Mouse (Mus musculus) left cerebral cortex, postnatal 25 days (tissue): ENCODE measurements around the gene Slbp. TPM values are rescaled to one million over a fixed set of nuclear protein-coding genes. Genes with fewer than 3 reads are reported as not detected.
A peak's percentile ranks its signal among the peaks of the same experiment; 100 is the strongest.

Experiments used
- DNase-seq, 2 experiments: peaks; one replicate each; pipeline ENCODE4 v3.0.0; 2022; ENCODE audit warnings: low spot score in 2 of 2, mixed read lengths in 1 of 2
- intact Hi-C: fragments of 180-260 bp; cut with DNase I; formaldehyde crosslinking; loops from one replicate; pipeline ENCODE4 v1.15.1; 2025
- total RNA-seq, 2 experiments: library from RNA; stranded (reverse); gene quantifications; 2 replicates each; pipeline ENCODE4 v1.2.3; 2021

Gene Slbp
- total RNA-seq, 2 experiments from 2014 or later = 23.3 to 23.6 TPM

GRCm38 (mm10) chr5:33683897-33684652 is 31.7 kb upstream of the Slbp start:
- intact Hi-C loops = loop anchor here (1.0 to 5.0 kb wide), 2 partner anchors 54 to 273 kb away; no protein-coding TSS in a partner anchor

GRCm38 (mm10) chr5:33682963-33683362 is 30.6 kb upstream of the Slbp start:
- intact Hi-C loops = loop anchor here (5.0 kb wide), 1 partner anchor 274 kb away; no protein-coding TSS in a partner anchor
- DNase-seq = no peak

More at GRCm38 (mm10) chr5:33683897-33684652, 31.7 kb upstream of the Slbp start:
- DNase-seq = peak; percentile 51 to 57

- no peak for DNase-seq
- intact Hi-C loops = loop anchor here (5.0 kb wide), 1 partner anchor 276 kb away; no protein-coding TSS in a partner anchor
Observed at GRCm38 (mm10) chr5:33681611-33682388, 29.4 kb upstream of the Slbp start.

- intact Hi-C loops = loop anchor here (5.0 kb wide), 1 partner anchor 276 kb away; no protein-coding TSS in a partner anchor
Observed at GRCm38 (mm10) chr5:33681044-33681443, 28.7 kb upstream of the Slbp start.

GRCm38 (mm10) chr5:33678244-33678643 is 25.9 kb upstream of the Slbp start:
- intact Hi-C loops = no loop called here
- no peak for DNase-seq

More at GRCm38 (mm10) chr5:33681044-33681443, 28.7 kb upstream of the Slbp start:
- no peak for DNase-seq

GRCm38 (mm10) chr5:33675964-33676363 is 23.6 kb upstream of the Slbp start:
- DNase-seq = peak; percentile 43 to 63
- intact Hi-C loops = no loop called here

GRCm38 (mm10) chr5:33674439-33674838 is 22.1 kb upstream of the Slbp start:
- DNase-seq = peak; percentile 46 to 62
- intact Hi-C loops = no loop called here

- DNase-seq = no peak
Observed at GRCm38 (mm10) chr5:33671659-33672058, 19.3 kb upstream of the Slbp start.

GRCm38 (mm10) chr5:33668223-33668622 is 15.8 kb upstream of the Slbp start:
- intact Hi-C loops = no loop called here
- peak in 1 of 2 experiments; percentile 31 for DNase-seq

More at GRCm38 (mm10) chr5:33671659-33672058, 19.3 kb upstream of the Slbp start:
- intact Hi-C loops = no loop called here

- intact Hi-C loops = loop anchor here (5.0 kb wide), 1 partner anchor 279 kb away; the partner anchor contains the start of gene Nelfa
Observed at GRCm38 (mm10) chr5:33658664-33659050, 6.3 kb upstream of the Slbp start.

GRCm38 (mm10) chr5:33657787-33658663 is 5.7 kb upstream of the Slbp start, which contains the start of the genes Tacc3 and Tmem129:
Gene Tacc3 (plus strand): TSS chr5:33658128.
Gene Tmem129 (minus strand): TSS chr5:33658416.
- peak; percentile 99 to 100 for DNase-seq
- intact Hi-C loops = loop anchor here (2.0 to 5.0 kb wide), 2 partner anchors 125 to 279 kb away; partner anchors contain the start of genes Letm1 and Nelfa

More at GRCm38 (mm10) chr5:33658664-33659050, 6.3 kb upstream of the Slbp start:
- no peak for DNase-seq

GRCm38 (mm10) chr5:33657251-33657786 is 4.9 kb upstream of the Slbp start:
- DNase-seq = no peak
- intact Hi-C loops = loop anchor here (2.0 to 5.0 kb wide), 2 partner anchors 125 to 280 kb away; partner anchors contain the start of genes Letm1 and Nelfa

- intact Hi-C loops = loop anchor here (2.0 to 5.0 kb wide), 2 partner anchors 126 to 281 kb away; partner anchors contain the start of genes Letm1 and Nelfa
- DNase-seq = no peak
Observed at GRCm38 (mm10) chr5:33656739-33657138, 4.4 kb upstream of the Slbp start.

- intact Hi-C loops = loop anchor here (5.0 kb wide), 1 partner anchor 282 kb away; the partner anchor contains the start of gene Nelfa
Observed at GRCm38 (mm10) chr5:33655251-33655840, 3.0 kb upstream of the Slbp start.

GRCm38 (mm10) chr5:33654424-33654823 is 2.0 kb upstream of the Slbp start:
- no peak for DNase-seq
- intact Hi-C loops = no loop called here

More at GRCm38 (mm10) chr5:33655251-33655840, 3.0 kb upstream of the Slbp start:
- no peak for DNase-seq

GRCm38 (mm10) chr5:33652783-33653173 is 404 bp upstream of the Slbp start:
- intact Hi-C loops = no loop called here
- DNase-seq = no peak

GRCm38 (mm10) chr5:33651541-33651920 is 843 bp downstream of the Slbp start:
- DNase-seq = no peak
- intact Hi-C loops = no loop called here

GRCm38 (mm10) chr5:33651017-33651416 is 1.4 kb downstream of the Slbp start:
- intact Hi-C loops = no loop called here
- DNase-seq = no peak
